9 mouse cellular contexts compared by ENCODE assay signal in the genomic region with DNA sequence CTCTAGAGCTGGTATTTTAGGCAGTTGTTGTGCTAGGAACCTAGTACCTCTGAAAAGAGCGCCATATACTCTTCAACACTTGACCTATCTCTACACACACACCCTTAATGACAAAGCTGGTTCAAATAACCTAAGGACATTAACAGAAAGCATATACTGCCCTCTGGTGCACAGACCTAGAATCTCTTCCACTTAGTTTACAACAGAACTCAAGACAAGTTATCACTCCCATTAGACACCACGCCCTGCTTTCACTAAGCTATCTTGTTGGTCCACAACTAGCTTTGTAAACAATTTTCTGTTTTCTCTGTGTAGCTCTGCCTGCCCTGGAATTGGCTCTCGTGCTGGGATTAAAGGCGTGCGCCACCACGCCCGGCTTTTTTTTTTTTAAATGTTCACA. TPM values are rescaled to one million over a fixed set of nuclear protein-coding genes. Genes with fewer than 3 reads are reported as not detected.
A peak's percentile ranks its signal among the peaks of the same experiment; 100 is the strongest.
DNase-seq lines count a peak whose midpoint lies in the region; ATAC-seq and TF ChIP-seq lines count a peak whose summit lies in the region.
"Had no signal": no experiment of that assay in that cellular context is flagged by ENCODE, and none has a peak within 500 bp of the region (broad histone marks: within the 10 kb centered on the region; RNA-seq: fewer than 3 reads in every experiment).

No protein-coding gene starts in this region.

- no peaks in the 10 kb centered on the region for H3K27me3 ChIP-seq in cerebellum, adult 2 months (ENCODE audit: control insufficient read depth, insufficient read depth, low read length)
- H3K27me3 ChIP-seq in liver, postnatal 0 days (ENCODE audit: insufficient read depth, low read length), result no peaks in the 10 kb centered on the region

- peak; percentile 83 for ATAC-seq in liver, postnatal 0 days

- 86% methylated on average over 7 of the region's 7 CpGs for WGBS in cerebellum, adult 2 months
- 68% methylated on average over 7 of the region's 7 CpGs for WGBS in liver, postnatal 0 days (ENCODE audit: insufficient replicate concordance)

- H3K9me3 ChIP-seq in liver, postnatal 0 days (ENCODE audit: low read length), result no peaks in the 10 kb centered on the region

- H3K36me3 ChIP-seq in liver, postnatal 0 days (replicated peaks; ENCODE audit: insufficient read depth, low read length), result peaks cover 64% of the 10 kb centered on the region

- no peaks in the 10 kb centered on the region for H3K4me1 ChIP-seq in cerebellum, adult 2 months (ENCODE audit: control insufficient read depth, insufficient read depth, low read length)
- peaks cover 27% of the 10 kb centered on the region for H3K4me1 ChIP-seq in liver, postnatal 0 days (ENCODE audit: insufficient read depth)

- H3K27ac ChIP-seq in cerebellum, adult 2 months (ENCODE audit: insufficient read depth, low read length), result no peak overlapping the region
- H3K27ac ChIP-seq in left cerebral cortex, adult 2 months, result no peak overlapping the region
- H3K27ac ChIP-seq in liver, postnatal 0 days (ENCODE audit: low read depth), result peak overlapping the region; percentile 39; the same call in 1 of the 2 replicates

- intact Hi-C loops in left cerebral cortex, adult 2 months (cut with DNase I), result loop anchor here (5.0 kb wide), 1 partner anchor 249 kb away; no protein-coding TSS in a partner anchor

- 0 out of 2 replicates have a peak overlapping the region, but pooled peaks have one; percentile 9 for H3K4me2 ChIP-seq in liver, postnatal 0 days (ENCODE audit: low read depth, low read length)

- TF ChIP-seq POLR2A in cerebellum, adult 2 months (IDR thresholded peaks at IDR 0.05; ENCODE audit: borderline replicate concordance, insufficient read depth, low read length), result no peak

- DNase-seq in cerebellum, adult 2 months, result peak in 1 of 2 experiments; percentile 40
- DNase-seq in cerebellum, adult 8-10 months, result no peak
- DNase-seq in left cerebral cortex, adult 2 months (ENCODE audit: extremely low spot score in 1 of 2, low spot score in 2 of 2), result no peak
- DNase-seq in left cerebral cortex, adult 11 months (ENCODE audit: low spot score), result no peak
- peak; percentile 54 for DNase-seq in embryo, embryonic 11 days
- DNase-seq in liver, postnatal 0 days, result peak; percentile 44
- DNase-seq in thymus, postnatal 14 days, result peak; percentile 51
- DNase-seq in yolk sac, embryonic 10.5 days (ENCODE audit: low spot score), result no peak

- no peak overlapping the region for H3K4me3 ChIP-seq in cerebellum, adult 2 months (replicated peaks; ENCODE audit: insufficient read depth, low read depth, low read length)
- no peak overlapping the region for H3K4me3 ChIP-seq in left cerebral cortex, adult 2 months
- no peak overlapping the region for H3K4me3 ChIP-seq in liver, postnatal 0 days (ENCODE audit: low read depth, low read length)

- no peak overlapping the region for H3K9ac ChIP-seq in liver, postnatal 0 days (replicated peaks)

- 0 out of 2 replicates have a peak, but pooled peaks have one; percentile 11 for TF ChIP-seq CTCF in cerebellum, adult 2 months (IDR thresholded peaks at IDR 0.05; ENCODE audit: borderline replicate concordance, insufficient read depth, low read depth, low read length)
- peak; percentile 63 for TF ChIP-seq CTCF in left cerebral cortex, adult 2 months (IDR thresholded peaks at IDR 0.05)
- TF ChIP-seq CTCF in liver, postnatal 0 days (IDR thresholded peaks at IDR 0.05; ENCODE audit: low read depth), result peak; percentile 82

- TF ChIP-seq EP300 in liver, postnatal 0 days (IDR thresholded peaks at IDR 0.05; ENCODE audit: low read depth), result peak; percentile 67; the same call in 1 of the 2 replicates

RNA-seq across cellular contexts. Expression of a gene that starts 5.7 kb away (rescaled TPM):
- polyA plus RNA-seq in cerebellum, adult 2 months (2012; rRNA removed), result 179 and 211 TPM in 2 replicates
- total RNA-seq in left cerebral cortex, adult 2 months (2021), result 100 to 1,000 TPM; 104 to 117 TPM
- 135 and 139 TPM in 2 replicates for polyA plus RNA-seq in liver, postnatal 0 days (2015; fragmentation: Nextera tagmentation; extraction: Ambion mirVana)

RNA-seq across cellular contexts. Expression of a gene that starts 14.0 kb away (rescaled TPM):
- polyA plus RNA-seq in cerebellum, adult 2 months (2012; rRNA removed), result 268 and 296 TPM in 2 replicates
- total RNA-seq in left cerebral cortex, adult 2 months (2021), result 100 to 1,000 TPM; 421 to 437 TPM
- polyA plus RNA-seq in liver, postnatal 0 days (2015; fragmentation: Nextera tagmentation; extraction: Ambion mirVana), result 280 and 288 TPM in 2 replicates

RNA-seq across cellular contexts. Expression of a gene that starts 17.3 kb away (rescaled TPM):
- polyA plus RNA-seq in cerebellum, adult 2 months (2012; rRNA removed), result 13.2 and 15.6 TPM in 2 replicates
- 1 to 10 TPM; 2.5 to 4.0 TPM for total RNA-seq in left cerebral cortex, adult 2 months (2021)
- 23.6 and 24.2 TPM in 2 replicates for polyA plus RNA-seq in liver, postnatal 0 days (2015; fragmentation: Nextera tagmentation; extraction: Ambion mirVana)

RNA-seq across cellular contexts. Expression of a gene that starts 24.0 kb away (rescaled TPM):
- polyA plus RNA-seq in cerebellum, adult 2 months (2012; rRNA removed), result not detected in 2 replicates
- total RNA-seq in left cerebral cortex, adult 2 months (2021), result not detected
- polyA plus RNA-seq in liver, postnatal 0 days (2015; fragmentation: Nextera tagmentation; extraction: Ambion mirVana), result 0.34 TPM in 1 of 2 replicates, not detected in the other
- polyA plus RNA-seq: frontal cortex, adult 2 months had no signal

RNA-seq across cellular contexts. Expression of a gene that starts 24.1 kb away (rescaled TPM):
- polyA plus RNA-seq in cerebellum, adult 2 months (2012; rRNA removed), result 1.2 TPM in 2 replicates
- total RNA-seq in left cerebral cortex, adult 2 months (2021), result under 1 TPM; 0.36 to 0.58 TPM
- 0.07 TPM in 1 of 2 replicates, not detected in the other for polyA plus RNA-seq in liver, postnatal 0 days (2015; fragmentation: Nextera tagmentation; extraction: Ambion mirVana)

Comparison
In these comparisons a context has a peak if more than half of its experiments do, and no peak if none do; other contexts are left out.
1. DNase-seq: peak in embryo, embryonic 11 days (single experiment), liver, postnatal 0 days (single experiment) and thymus, postnatal 14 days (single experiment); none in cerebellum, adult 8-10 months (single experiment), left cerebral cortex, adult 2 months (0 of 2), left cerebral cortex, adult 11 months (single experiment) and yolk sac, embryonic 10.5 days (single experiment).
2. CTCF ChIP-seq: peak in every context shown above with its lines; median percentile 82 in liver, postnatal 0 days; 63 in left cerebral cortex, adult 2 months; 11 in cerebellum, adult 2 months.